Mouse (Mus musculus): Measurements from ENCODE around the gene Gm5475.

DNA sequence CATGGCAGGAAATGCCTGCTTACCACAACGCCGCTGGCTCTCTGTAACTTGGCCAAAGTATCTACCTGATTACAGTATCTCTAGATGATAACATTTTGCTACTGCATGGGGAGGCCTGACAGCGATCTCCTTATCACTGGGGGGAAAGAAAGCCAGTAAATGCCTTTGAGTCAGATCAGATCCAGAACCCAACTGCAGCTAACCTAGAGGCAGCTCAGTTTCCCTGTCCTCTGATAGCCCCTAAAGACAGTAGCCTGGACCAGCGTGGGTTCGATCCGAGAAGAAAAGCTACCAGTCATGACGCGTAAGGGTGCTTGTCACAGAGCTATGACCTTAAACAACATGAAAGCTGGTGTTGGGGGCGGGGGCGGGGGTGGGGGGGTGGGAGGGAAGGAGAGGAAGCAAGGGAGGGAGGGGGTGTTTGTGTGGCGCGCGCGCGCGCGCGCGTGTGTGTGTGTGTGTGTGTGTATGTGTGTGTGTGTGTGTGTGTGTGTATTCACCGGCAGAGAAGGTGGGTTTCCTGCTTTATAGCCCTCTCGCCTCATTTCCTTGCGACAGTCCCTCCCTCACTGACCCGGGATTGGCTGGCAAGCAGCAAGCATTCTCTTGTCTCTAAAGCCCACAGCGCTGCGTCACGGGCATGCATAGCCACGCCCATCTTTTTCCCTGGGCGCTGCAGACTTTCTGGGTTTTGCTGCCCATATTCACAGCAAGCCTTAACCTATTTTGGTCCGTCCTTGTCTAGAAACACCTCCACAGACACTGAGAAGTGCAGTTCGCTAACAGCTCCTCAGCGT lies 21.4 kb downstream of the Gm5475 start:
- TF ChIP-seq CHD2 (IDR thresholded peaks at IDR 0.05; ENCODE audit: low read depth, low read length) = no peak
- no peak for TF ChIP-seq ZC3H11A (IDR thresholded peaks at IDR 0.05; ENCODE audit: borderline replicate concordance, low read depth, low read length)
- no peak for TF ChIP-seq ZNF384 (IDR thresholded peaks at IDR 0.05; ENCODE audit: low read depth, low read length)
- no peak for TF ChIP-seq HCFC1 (IDR thresholded peaks at IDR 0.05; ENCODE audit: borderline replicate concordance, insufficient read depth, low read length)
- no peak for TF ChIP-seq MAFK (IDR thresholded peaks at IDR 0.05; ENCODE audit: insufficient read depth, low read depth, low read length)

Data from ES-E14 (cell line).